Mouse (Mus musculus): ENCODE data around the gene Cstf3.

GRCm38 (mm10) chr2:104684771-104685170 is 94.4 kb downstream of the Cstf3 start:
- no peak for TF ChIP-seq HCFC1 (IDR thresholded peaks at IDR 0.05; ENCODE audit: borderline replicate concordance, insufficient read depth, low read length)
- TF ChIP-seq CHD2 (IDR thresholded peaks at IDR 0.05; ENCODE audit: low read depth, low read length) = no peak

All from ES-E14 (cell line).